Mouse (Mus musculus): Measurements from ENCODE around the gene Zan. TPM values are rescaled to one million over a fixed set of nuclear protein-coding genes. Genes with fewer than 3 reads are reported as not detected.

Zan gene
- 0.15 and 0.21 TPM in 2 replicates for polyA plus RNA-seq (2012; rRNA removed)

GRCm38 (mm10) chr5:137476964-137477363 lies at the start of gene Zan:
Gene Zan (minus strand): TSS chr5:137477064.
- H3K4me3 ChIP-seq (ENCODE audit: insufficient read depth, low read length): no peak within 1 kb of the TSS
- H3K27ac ChIP-seq (ENCODE audit: insufficient read depth, low read length): no peak within 1 kb of the TSS
- no peaks in the 10 kb centered on the region for H3K4me1 ChIP-seq (ENCODE audit: control insufficient read depth, insufficient read depth, low read length)
- TF ChIP-seq POLR2A (IDR thresholded peaks at IDR 0.05; ENCODE audit: extremely low read depth, insufficient read depth, low read length) (no peak), CTCF (IDR thresholded peaks at IDR 0.05; ENCODE audit: extremely low read depth, insufficient read depth, low read length) (no peak)

- Histone ChIP-seq H3K4me1 (ENCODE audit: control insufficient read depth, insufficient read depth, low read length) (peaks cover 2% of the 10 kb centered on the region; the same call in 1 of the 2 replicates), H3K4me3 (ENCODE audit: insufficient read depth, low read length) (no peak overlapping the region), H3K27ac (ENCODE audit: insufficient read depth, low read length) (0 out of 2 replicates have a peak overlapping the region, but pooled peaks have one; percentile 46)
- TF ChIP-seq POLR2A (IDR thresholded peaks at IDR 0.05; ENCODE audit: extremely low read depth, insufficient read depth, low read length) (0 out of 2 replicates have a peak, but pooled peaks have one; percentile 2), CTCF (IDR thresholded peaks at IDR 0.05; ENCODE audit: extremely low read depth, insufficient read depth, low read length) (no peak)
These were observed 49.5 kb upstream of the Zan start for GRCm38 (mm10) chr5:137526192-137526936.

GRCm38 (mm10) chr5:137525511-137525910 lies 48.6 kb upstream of the Zan start:
- H3K4me1 ChIP-seq (ENCODE audit: control insufficient read depth, insufficient read depth, low read length): peaks cover 2% of the 10 kb centered on the region; the same call in 1 of the 2 replicates
- H3K27ac ChIP-seq (ENCODE audit: insufficient read depth, low read length): no peak overlapping the region
- H3K4me3 ChIP-seq (ENCODE audit: insufficient read depth, low read length): no peak overlapping the region
- TF ChIP-seq CTCF (IDR thresholded peaks at IDR 0.05; ENCODE audit: extremely low read depth, insufficient read depth, low read length) (no peak), POLR2A (IDR thresholded peaks at IDR 0.05; ENCODE audit: extremely low read depth, insufficient read depth, low read length) (no peak)

GRCm38 (mm10) chr5:137524671-137525070 lies 47.8 kb upstream of the Zan start:
- Histone ChIP-seq H3K27ac (ENCODE audit: insufficient read depth, low read length) (no peak overlapping the region), H3K4me1 (ENCODE audit: control insufficient read depth, insufficient read depth, low read length) (no peaks in the 10 kb centered on the region; the same call in 1 of the 2 replicates), H3K4me3 (ENCODE audit: insufficient read depth, low read length) (no peak overlapping the region)
- TF ChIP-seq POLR2A (IDR thresholded peaks at IDR 0.05; ENCODE audit: extremely low read depth, insufficient read depth, low read length): no peak
- no peak for TF ChIP-seq CTCF (IDR thresholded peaks at IDR 0.05; ENCODE audit: extremely low read depth, insufficient read depth, low read length)

- Histone ChIP-seq H3K4me1 (ENCODE audit: control insufficient read depth, insufficient read depth, low read length) (no peaks in the 10 kb centered on the region; the same call in 1 of the 2 replicates), H3K27ac (ENCODE audit: insufficient read depth, low read length) (no peak overlapping the region), H3K4me3 (ENCODE audit: insufficient read depth, low read length) (no peak overlapping the region)
- TF ChIP-seq CTCF (IDR thresholded peaks at IDR 0.05; ENCODE audit: extremely low read depth, insufficient read depth, low read length) (no peak), POLR2A (IDR thresholded peaks at IDR 0.05; ENCODE audit: extremely low read depth, insufficient read depth, low read length) (no peak)
These were observed 47.3 kb upstream of the Zan start for GRCm38 (mm10) chr5:137524251-137524515.

GRCm38 (mm10) chr5:137523396-137524250 lies 46.8 kb upstream of the Zan start:
- no peak overlapping the region for H3K4me3 ChIP-seq (ENCODE audit: insufficient read depth, low read length)
- H3K4me1 ChIP-seq (ENCODE audit: control insufficient read depth, insufficient read depth, low read length): no peaks in the 10 kb centered on the region; the same call in 1 of the 2 replicates
- H3K27ac ChIP-seq (ENCODE audit: insufficient read depth, low read length): no peak overlapping the region
- TF ChIP-seq POLR2A (IDR thresholded peaks at IDR 0.05; ENCODE audit: extremely low read depth, insufficient read depth, low read length) (no peak), CTCF (IDR thresholded peaks at IDR 0.05; ENCODE audit: extremely low read depth, insufficient read depth, low read length) (no peak)

- H3K4me1 ChIP-seq (ENCODE audit: control insufficient read depth, insufficient read depth, low read length): no peaks in the 10 kb centered on the region; the same call in 1 of the 2 replicates
- no peak for TF ChIP-seq POLR2A (IDR thresholded peaks at IDR 0.05; ENCODE audit: extremely low read depth, insufficient read depth, low read length)
- TF ChIP-seq CTCF (IDR thresholded peaks at IDR 0.05; ENCODE audit: extremely low read depth, insufficient read depth, low read length): no peak
- no peak overlapping the region for H3K27ac ChIP-seq (ENCODE audit: insufficient read depth, low read length)
- no peak overlapping the region for H3K4me3 ChIP-seq (ENCODE audit: insufficient read depth, low read length)
These were observed 45.8 kb upstream of the Zan start for GRCm38 (mm10) chr5:137522711-137523110.

GRCm38 (mm10) chr5:137521861-137522260 lies 45.0 kb upstream of the Zan start:
- H3K4me1 ChIP-seq (ENCODE audit: control insufficient read depth, insufficient read depth, low read length): no peaks in the 10 kb centered on the region; the same call in 1 of the 2 replicates
- H3K4me3 ChIP-seq (ENCODE audit: insufficient read depth, low read length): no peak overlapping the region
- TF ChIP-seq POLR2A (IDR thresholded peaks at IDR 0.05; ENCODE audit: extremely low read depth, insufficient read depth, low read length) (no peak), CTCF (IDR thresholded peaks at IDR 0.05; ENCODE audit: extremely low read depth, insufficient read depth, low read length) (no peak)
- H3K27ac ChIP-seq (ENCODE audit: insufficient read depth, low read length): no peak overlapping the region

- TF ChIP-seq POLR2A (IDR thresholded peaks at IDR 0.05; ENCODE audit: extremely low read depth, insufficient read depth, low read length) (no peak), CTCF (IDR thresholded peaks at IDR 0.05; ENCODE audit: extremely low read depth, insufficient read depth, low read length) (no peak)
These were observed 43.1 kb upstream of the Zan start for GRCm38 (mm10) chr5:137519691-137520550.

More at GRCm38 (mm10) chr5:137519691-137520550, 43.1 kb upstream of the Zan start:
- Histone ChIP-seq H3K4me1 (ENCODE audit: control insufficient read depth, insufficient read depth, low read length) (no peaks in the 10 kb centered on the region), H3K4me3 (ENCODE audit: insufficient read depth, low read length) (no peak overlapping the region), H3K27ac (ENCODE audit: insufficient read depth, low read length) (no peak overlapping the region)

All from cortical plate, adult 2 months (tissue).